Mouse (Mus musculus): Measurements from ENCODE around the gene Hsd17b2. TPM values are rescaled to one million over a fixed set of nuclear protein-coding genes. Genes with fewer than 3 reads are reported as not detected.
"Not testable (repeated sequence)": the region's sequence is repeated elsewhere in the genome, so short reads cannot be mapped to it uniquely, and the experiment has no call there.

Hsd17b2 gene
- total RNA-seq, 2 experiments from 2014 or later: 0.56 TPM; not detected in 1

- DNase-seq (ENCODE audit: extremely low spot score in 1 of 2, low spot score in 2 of 2): no peak
- intact Hi-C loops (cut with DNase I): no loop called here
Measured at GRCm38 (mm10) chr8:117702701-117703100, 997 bp downstream of the Hsd17b2 start.

GRCm38 (mm10) chr8:117706141-117706540, 4.4 kb downstream of the Hsd17b2 start:
- intact Hi-C loops (cut with DNase I): no loop called here
- DNase-seq (ENCODE audit: extremely low spot score in 1 of 2, low spot score in 2 of 2): no peak

GRCm38 (mm10) chr8:117712226-117712625, 10.5 kb downstream of the Hsd17b2 start:
- DNase-seq (ENCODE audit: extremely low spot score in 1 of 2, low spot score in 2 of 2): peak in 1 of 2 experiments; percentile 48
- intact Hi-C loops (cut with DNase I): no loop called here

DNA sequence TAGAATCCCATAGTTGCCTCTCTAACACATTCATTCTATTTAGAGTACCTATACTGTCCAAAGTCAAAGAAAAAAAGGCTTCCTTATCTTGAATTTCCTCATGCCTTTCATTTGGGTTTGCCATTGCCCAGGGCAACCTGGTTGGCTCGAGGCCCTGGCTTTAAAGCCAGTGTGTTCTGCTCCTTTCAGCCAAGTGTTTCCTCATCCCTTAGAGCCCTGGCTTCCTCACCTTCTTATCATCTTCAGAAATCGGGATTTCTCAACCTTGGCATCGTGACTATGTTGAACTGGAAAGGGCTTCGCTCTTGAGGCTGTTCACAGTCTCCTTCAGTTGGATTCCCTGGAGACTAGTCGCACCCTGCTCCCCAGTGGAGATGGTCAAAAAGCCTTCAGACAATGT, 12.9 kb downstream of the Hsd17b2 start:
- DNase-seq (ENCODE audit: extremely low spot score in 1 of 2, low spot score in 2 of 2): no peak
- intact Hi-C loops (cut with DNase I): no loop called here

- no peak for DNase-seq (ENCODE audit: extremely low spot score in 1 of 2, low spot score in 2 of 2)
- intact Hi-C loops (cut with DNase I): no loop called here
Measured at GRCm38 (mm10) chr8:117715896-117716295, 14.2 kb downstream of the Hsd17b2 start.

- no peak for DNase-seq (ENCODE audit: extremely low spot score in 1 of 2, low spot score in 2 of 2)
- intact Hi-C loops (cut with DNase I): no loop called here
Measured at GRCm38 (mm10) chr8:117718152-117718860, 16.6 kb downstream of the Hsd17b2 start.

GRCm38 (mm10) chr8:117726467-117726866, 24.8 kb downstream of the Hsd17b2 start:
- no peak for DNase-seq (ENCODE audit: extremely low spot score in 1 of 2, low spot score in 2 of 2)
- intact Hi-C loops (cut with DNase I): no loop called here

DNA sequence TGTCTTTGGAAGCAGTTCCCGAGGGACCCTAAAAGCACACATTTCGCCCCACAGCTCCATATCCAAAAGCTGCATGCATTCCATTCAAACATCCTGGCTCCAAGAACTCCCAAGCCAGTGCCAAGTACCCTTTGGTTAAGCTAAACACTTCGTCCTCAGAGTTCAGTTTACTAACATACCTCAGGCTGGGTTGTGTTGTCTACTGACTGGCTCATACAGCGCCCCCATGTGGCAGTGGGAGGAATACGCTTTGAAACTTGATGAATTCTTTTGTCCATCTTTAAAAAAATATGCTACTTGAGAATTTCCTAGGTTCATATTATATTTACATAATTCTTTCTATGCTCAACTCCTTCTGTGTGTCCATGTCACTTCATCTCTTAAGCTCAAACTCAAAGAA, 25.9 kb downstream of the Hsd17b2 start:
- intact Hi-C loops (cut with DNase I): no loop called here
- DNase-seq (ENCODE audit: extremely low spot score in 1 of 2, low spot score in 2 of 2): no peak

- no peak for DNase-seq (ENCODE audit: extremely low spot score in 1 of 2, low spot score in 2 of 2)
- intact Hi-C loops (cut with DNase I): no loop called here
Measured at GRCm38 (mm10) chr8:117728234-117728633, 26.5 kb downstream of the Hsd17b2 start.

DNA sequence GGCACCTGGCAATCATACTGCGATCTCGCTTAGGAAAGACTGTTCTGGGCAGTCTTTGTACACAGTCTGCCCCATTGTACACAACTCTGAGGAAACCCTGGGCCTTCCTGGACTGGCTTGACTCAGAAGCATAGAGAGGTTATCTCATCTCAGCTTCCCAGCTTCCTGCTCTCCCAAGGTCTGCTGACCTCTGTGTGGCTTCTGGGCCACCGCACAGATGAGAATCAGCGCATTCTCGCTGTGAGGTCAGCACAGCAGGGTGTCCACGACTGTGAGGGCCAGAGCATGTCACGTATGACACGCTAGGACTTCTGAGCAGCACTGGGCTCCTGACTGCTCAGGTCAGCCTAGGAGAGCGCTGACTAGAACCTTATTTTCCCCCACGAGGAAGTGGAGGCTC, 29.3 kb downstream of the Hsd17b2 start:
- intact Hi-C loops (cut with DNase I): no loop called here
- peak in 1 of 2 experiments; percentile 31 for DNase-seq (ENCODE audit: extremely low spot score in 1 of 2, low spot score in 2 of 2)

DNA sequence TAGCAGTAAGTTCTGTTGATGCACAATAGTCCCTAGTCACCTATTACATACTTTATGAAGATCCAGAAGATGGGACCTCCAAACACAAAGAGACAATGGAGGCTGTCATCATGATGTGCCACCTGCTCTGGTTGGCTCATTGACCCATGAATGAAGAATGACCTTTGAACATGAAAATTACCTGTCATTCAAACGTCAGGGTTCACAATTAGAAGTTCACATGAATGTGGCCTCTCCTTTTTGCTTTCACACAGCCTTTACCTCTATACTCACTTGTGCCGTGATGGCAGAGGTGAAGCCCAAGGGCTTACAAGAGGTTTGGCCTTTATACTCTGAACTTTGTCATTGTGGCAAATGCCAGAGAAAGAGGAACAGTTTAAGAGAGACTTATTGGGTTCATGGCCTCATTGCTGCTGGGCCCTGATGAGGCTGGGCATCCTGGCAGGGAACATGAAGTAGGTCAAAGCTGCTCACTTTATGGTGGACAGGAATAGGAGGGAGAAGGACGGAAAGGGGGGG, 35.0 kb downstream of the Hsd17b2 start:
- no peak for DNase-seq (ENCODE audit: extremely low spot score in 1 of 2, low spot score in 2 of 2)
- intact Hi-C loops (cut with DNase I): no loop called here

DNA sequence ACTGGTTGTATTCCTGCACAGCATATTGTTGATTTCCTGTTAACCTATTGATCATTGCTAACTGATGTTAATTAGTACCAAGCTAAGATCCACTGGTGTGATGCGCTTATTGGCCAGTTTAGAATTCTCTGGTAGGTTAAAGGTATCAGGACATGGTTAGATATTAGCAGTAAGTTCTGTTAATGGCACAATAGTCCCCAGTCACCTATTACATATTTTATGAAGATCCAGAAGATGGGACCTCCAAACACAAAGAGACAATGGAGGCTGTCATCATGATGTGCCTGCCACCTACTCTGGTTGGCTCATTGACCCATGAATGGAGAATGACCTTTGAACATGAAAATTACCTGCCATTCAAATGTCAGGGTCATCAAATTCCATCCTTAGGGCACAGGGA, 36.5 kb downstream of the Hsd17b2 start:
- intact Hi-C loops (cut with DNase I); DNase-seq (ENCODE audit: extremely low spot score in 1 of 2, low spot score in 2 of 2): not testable (repeated sequence)

DNA sequence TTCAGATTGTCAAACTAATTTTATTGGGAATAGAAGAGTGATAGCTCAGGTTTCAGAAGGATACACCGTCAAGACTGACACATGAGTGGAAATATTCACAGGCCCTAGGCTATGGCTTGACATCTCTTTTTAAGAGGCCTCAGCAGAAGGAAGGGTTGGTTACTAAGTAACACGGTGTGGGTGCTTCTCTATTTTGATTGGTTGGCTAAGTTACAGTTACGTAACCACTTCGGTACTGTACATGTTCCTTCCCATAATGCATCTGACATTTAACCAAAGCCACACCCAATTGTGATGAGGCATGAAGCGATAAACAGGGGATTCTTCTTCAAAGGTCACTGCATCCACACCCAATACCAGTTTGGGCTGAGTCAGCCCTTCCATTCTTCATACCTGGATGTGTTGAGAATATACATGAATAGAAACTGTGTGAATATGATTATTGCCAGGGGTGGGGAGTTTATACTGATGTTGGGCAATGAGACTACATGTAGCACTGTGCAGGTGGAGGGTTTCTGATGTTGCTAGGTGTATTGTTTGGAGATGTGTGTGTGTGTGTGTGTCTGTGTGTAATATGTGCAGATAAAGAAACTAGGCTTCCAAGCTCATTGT, 38.8 kb downstream of the Hsd17b2 start:
- intact Hi-C loops (cut with DNase I): no loop called here

DNA sequence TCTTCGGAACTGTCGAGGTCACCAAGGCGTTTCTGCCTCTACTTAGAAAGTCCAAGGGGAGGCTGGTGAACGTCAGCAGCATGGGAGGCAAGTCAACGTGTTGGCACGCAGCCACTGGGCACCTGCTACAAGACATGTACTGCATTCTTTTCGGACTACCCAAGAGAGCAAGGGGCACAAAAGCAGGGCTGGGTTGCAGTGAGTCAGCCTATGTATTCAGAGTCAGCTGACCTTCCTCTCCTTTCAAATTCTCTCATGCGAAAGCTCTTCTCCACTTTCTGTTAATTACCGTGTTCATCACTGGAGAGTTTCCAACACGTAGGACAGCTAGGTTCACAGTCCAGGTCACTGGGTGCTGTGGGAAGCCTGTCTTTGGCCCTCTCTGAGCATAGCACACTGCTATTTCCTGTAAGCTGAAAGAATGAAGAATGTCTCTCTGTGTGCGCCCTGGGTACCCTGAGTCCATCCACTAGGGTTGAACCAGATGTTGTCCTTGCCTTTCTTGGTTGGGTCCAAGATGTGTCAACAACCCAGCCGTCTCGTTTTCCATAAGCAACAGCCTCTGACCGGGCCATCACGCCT, 40.8 kb downstream of the Hsd17b2 start:
- no peak for DNase-seq (ENCODE audit: extremely low spot score in 1 of 2, low spot score in 2 of 2)
- intact Hi-C loops (cut with DNase I): no loop called here

More for the DNA sequence above, 38.8 kb downstream of the Hsd17b2 start:
- DNase-seq (ENCODE audit: extremely low spot score in 1 of 2, low spot score in 2 of 2): no peak

DNA sequence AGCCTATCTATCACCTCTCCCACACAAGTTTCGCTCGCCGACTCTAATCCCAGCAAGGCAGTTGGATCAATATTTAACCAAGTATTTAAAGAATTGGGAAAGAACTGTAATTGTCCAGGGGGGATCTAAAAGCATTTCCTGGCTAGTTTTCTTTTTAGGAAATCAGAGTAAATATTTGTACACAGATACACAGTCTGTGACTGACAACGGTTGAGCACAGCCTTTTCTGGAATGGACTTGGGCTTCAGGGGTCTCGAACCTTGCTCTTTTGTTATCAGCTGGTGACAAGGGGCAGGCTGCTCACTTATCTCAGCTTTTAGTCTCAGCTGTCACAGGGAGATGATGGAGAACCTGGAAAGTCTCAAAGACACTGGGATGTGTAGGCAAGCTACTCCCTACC, 44.9 kb downstream of the Hsd17b2 start:
- no peak for DNase-seq (ENCODE audit: extremely low spot score in 1 of 2, low spot score in 2 of 2)
- intact Hi-C loops (cut with DNase I): no loop called here

GRCm38 (mm10) chr8:117747428-117747827, 45.7 kb downstream of the Hsd17b2 start:
- DNase-seq (ENCODE audit: extremely low spot score in 1 of 2, low spot score in 2 of 2): no peak
- intact Hi-C loops (cut with DNase I): no loop called here

DNA sequence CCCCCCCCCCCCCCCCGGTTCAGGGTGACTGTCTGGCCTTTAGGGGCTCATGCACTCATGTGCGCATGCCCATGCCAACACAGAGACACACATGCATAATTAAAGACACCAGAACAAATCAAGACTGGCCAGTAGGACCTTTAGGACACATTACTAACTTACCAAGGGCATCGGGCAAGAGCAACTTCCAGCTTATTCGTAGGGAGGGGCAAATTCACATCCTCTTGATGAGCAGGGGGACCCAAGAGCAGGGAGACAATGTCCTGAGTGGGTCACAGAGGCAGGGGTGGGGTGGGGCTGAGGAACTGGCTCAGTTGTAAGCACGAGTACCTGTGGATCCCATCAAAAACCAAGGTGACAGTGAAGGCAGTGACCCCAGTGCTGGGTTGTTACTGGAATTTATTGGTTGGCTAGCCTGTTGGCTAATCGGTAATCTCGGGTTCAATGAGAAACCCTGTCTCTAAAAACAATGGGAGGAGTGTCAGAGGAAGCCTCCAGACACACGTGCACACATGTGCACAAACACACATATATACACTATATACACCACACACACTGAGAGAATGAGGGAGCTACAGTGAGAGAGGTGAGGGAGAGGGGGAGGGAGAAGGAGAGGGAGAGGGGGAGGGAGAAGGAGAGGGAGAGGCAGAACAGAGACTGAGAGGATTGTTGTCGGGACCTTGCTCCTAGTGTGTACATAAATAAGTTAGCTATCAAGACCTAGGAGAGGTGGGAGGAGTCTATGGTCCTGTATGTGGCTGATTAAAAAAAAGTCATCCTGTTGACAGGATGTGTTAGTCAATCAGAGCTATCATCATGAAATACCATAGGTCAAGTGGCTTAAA, 46.4 kb downstream of the Hsd17b2 start:
- intact Hi-C loops (cut with DNase I): no loop called here
- DNase-seq (ENCODE audit: extremely low spot score in 1 of 2, low spot score in 2 of 2): no peak

- DNase-seq (ENCODE audit: extremely low spot score in 1 of 2, low spot score in 2 of 2): no peak
- intact Hi-C loops (cut with DNase I): no loop called here
Measured at GRCm38 (mm10) chr8:117749436-117749835, 47.7 kb downstream of the Hsd17b2 start.

DNA sequence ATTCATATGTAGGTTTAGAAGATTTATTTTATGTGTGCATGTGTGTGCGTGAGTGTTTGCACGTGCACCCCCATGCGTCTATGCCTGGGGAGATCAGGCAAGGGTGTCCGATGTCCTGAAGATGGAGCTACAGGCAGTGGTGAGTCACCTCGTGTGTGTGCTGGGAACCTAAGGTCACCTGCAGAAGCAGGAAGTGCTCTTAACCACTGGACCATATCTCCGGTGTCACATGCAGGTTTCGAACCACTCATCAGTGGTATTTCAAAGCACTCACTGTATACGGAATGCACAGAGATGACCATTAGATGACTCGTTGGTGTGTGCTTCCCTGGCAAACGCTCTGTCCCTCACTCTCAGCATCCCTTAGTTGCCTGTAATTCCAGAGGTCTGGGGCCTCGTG, 56.2 kb downstream of the Hsd17b2 start:
- intact Hi-C loops (cut with DNase I): no loop called here
- no peak for DNase-seq (ENCODE audit: extremely low spot score in 1 of 2, low spot score in 2 of 2)

All from left cerebral cortex, postnatal 10 days (tissue).